Mouse (Mus musculus): ENCODE results near the gene Flt4. TPM values are rescaled to one million over a fixed set of nuclear protein-coding genes. Genes with fewer than 3 reads are reported as not detected.

Flt4 gene
- 0.21 and 0.26 TPM in 2 replicates for polyA plus RNA-seq (2012)

DNA sequence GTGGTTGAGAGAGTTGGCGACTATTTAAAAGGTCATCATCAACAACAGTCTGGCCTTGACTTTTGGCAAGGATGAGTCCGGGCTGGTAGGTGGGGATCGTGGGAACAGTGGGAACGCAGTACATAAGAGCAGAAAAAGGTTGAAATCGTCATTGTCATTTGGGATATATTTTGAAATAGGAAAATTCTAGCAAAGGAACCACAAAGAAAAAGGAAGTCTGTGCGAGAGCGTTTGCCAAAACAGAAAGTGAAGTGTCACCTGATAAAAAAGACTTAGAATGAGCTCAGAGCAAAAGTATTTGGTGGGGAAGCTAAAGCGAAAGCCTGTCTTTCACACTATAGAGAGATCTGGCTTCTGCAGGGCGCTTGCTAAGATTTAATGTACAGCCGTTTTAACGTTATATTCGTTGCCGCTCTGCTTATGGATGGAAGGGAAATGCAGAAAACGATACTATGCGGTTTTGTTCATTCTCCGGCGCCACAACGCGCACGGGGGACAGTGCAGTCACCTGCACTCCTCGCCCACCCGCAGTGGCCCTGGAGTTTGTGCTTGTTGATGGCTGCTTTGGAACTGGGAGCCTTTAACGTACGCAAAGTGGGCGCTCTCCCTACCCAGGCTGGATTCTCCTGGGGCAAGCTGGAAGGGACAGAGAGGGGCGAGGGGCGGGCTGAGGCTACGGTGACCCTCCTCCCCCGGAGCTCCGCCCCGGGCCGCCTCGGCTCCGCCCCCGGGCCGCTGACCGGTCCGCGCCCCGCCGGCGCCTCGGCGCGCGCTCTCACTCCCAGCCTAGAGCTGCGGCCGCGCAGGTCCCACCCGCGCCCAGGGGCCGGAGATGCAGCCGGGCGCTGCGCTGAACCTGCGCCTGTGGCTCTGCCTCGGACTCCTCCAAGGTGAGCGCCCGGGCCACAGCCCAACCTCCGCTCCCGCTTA, at the start of gene Flt4:
TSS of gene Flt4 (plus strand) at position 326 of the 930 bp plus-strand sequence.

DNA sequence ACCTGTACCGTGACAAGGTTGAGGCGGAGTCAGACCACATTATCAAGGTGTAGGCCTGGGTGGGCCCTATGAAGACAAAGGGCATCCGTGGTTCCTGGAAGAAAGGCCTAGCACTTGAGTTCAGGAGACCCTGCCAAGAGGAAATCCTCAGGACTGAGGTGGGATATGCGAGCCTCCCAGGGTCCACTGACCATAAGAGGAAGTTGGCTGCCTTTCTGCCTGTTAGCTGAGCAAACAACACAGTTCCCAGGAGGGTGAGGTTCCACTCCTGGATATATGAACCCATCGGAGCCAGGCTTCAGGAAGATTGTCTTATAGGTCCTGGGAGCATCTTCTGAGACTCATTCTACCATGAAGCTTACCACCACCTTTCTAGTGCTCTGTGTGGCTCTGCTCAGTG, 54.2 kb downstream of the Flt4 start, which contains the start of gene Scgb3a1:
TSS of gene Scgb3a1 (plus strand) at position 301 of the 400 bp plus-strand sequence.

Other genes starting within 250 kb of the Flt4 start
- gene Olfr1389, start 186.2 kb upstream of the Flt4 start, polyA plus RNA-seq (2012), result not detected in 2 replicates
- not detected in 2 replicates for gene Olfr1388, start 172.6 kb upstream of the Flt4 start, polyA plus RNA-seq (2012)
- gene Olfr1387, start 153.9 kb upstream of the Flt4 start, polyA plus RNA-seq (2012), result not detected in 2 replicates
- gene Olfr1386, start 144.2 kb upstream of the Flt4 start, polyA plus RNA-seq (2012), result not detected in 2 replicates
- gene Olfr1385, start 120.2 kb upstream of the Flt4 start, polyA plus RNA-seq (2012), result 0.03 TPM in 1 of 2 replicates, not detected in the other
- not detected in 2 replicates for gene Olfr1384, start 102.5 kb upstream of the Flt4 start, polyA plus RNA-seq (2012)
- not detected in 2 replicates for gene Olfr1383, start 89.6 kb upstream of the Flt4 start, polyA plus RNA-seq (2012)
- not detected in 2 replicates for gene Olfr1382, start 81.0 kb upstream of the Flt4 start, polyA plus RNA-seq (2012)
- not detected in 2 replicates for gene Olfr1381, start 65.8 kb upstream of the Flt4 start, polyA plus RNA-seq (2012)
- gene Olfr1380, start 52.4 kb upstream of the Flt4 start, polyA plus RNA-seq (2012), result not detected in 2 replicates
- 0.26 TPM in 1 of 2 replicates, not detected in the other for gene Scgb3a1, start 54.3 kb downstream of the Flt4 start, polyA plus RNA-seq (2012)
- 17.9 and 26.8 TPM in 2 replicates for gene Cnot6, start 103.5 kb downstream of the Flt4 start, polyA plus RNA-seq (2012)
- gene Gfpt2, start 184.9 kb downstream of the Flt4 start, polyA plus RNA-seq (2012), result 0.10 and 0.13 TPM in 2 replicates
- 9.4 and 11.7 TPM in 2 replicates for gene Mapk9, start 237.5 kb downstream of the Flt4 start, polyA plus RNA-seq (2012)

All from megakaryocyte-erythroid progenitor cell, adult 5 weeks (primary cell).